ENCODE assay signal across 17 mouse cellular contexts in genomic region chr2:27179101-27179500, GRCm38 (mm10). TPM values are rescaled to one million over a fixed set of nuclear protein-coding genes. Genes with fewer than 3 reads are reported as not detected.
A peak's percentile ranks its signal among the peaks of the same experiment; 100 is the strongest.
DNase-seq lines count a peak whose midpoint lies in the region; ATAC-seq and TF ChIP-seq lines count a peak whose summit lies in the region.
"Had no signal": no experiment of that assay in that cellular context is flagged by ENCODE, and none has a peak within 500 bp of the region (broad histone marks: within the 10 kb centered on the region; RNA-seq: fewer than 3 reads in every experiment).

No protein-coding gene starts in this region.

- no peak for TF ChIP-seq POLR2A in embryonic fibroblast, embryonic 13.5 days (IDR thresholded peaks at IDR 0.05; ENCODE audit: low read depth, low read length)
- no peak for TF ChIP-seq POLR2A in limb, embryonic 14.5 days (IDR thresholded peaks at IDR 0.05; ENCODE audit: borderline replicate concordance, extremely low read depth, insufficient read depth, insufficient read length)

- no peak overlapping the region for H3K4me2 ChIP-seq in heart, embryonic 11.5 days
- H3K4me2 ChIP-seq in limb, embryonic 14.5 days (replicated peaks; ENCODE audit: low read depth, low read length, severe bottlenecking), result no peak overlapping the region
- H3K4me2 ChIP-seq: midbrain, embryonic 15.5 days; neural tube, embryonic 12.5 days had no signal

- no peaks in the 10 kb centered on the region for H3K27me3 ChIP-seq in heart, embryonic 11.5 days (ENCODE audit: control insufficient read depth, insufficient read depth, low read length)
- H3K27me3 ChIP-seq in limb, embryonic 14.5 days (ENCODE audit: control insufficient read depth, insufficient read depth, low read length), result no peaks in the 10 kb centered on the region
- H3K27me3 ChIP-seq: midbrain, embryonic 15.5 days; neural tube, embryonic 12.5 days had no signal

- 46% methylated on average over 8 of the region's 8 CpGs for WGBS in heart, embryonic 11.5 days (ENCODE audit: insufficient replicate concordance)
- 67% methylated on average over 8 of the region's 8 CpGs for WGBS in limb, embryonic 14.5 days

- no peak for TF ChIP-seq CTCF in embryonic fibroblast, embryonic 13.5 days (IDR thresholded peaks at IDR 0.05; ENCODE audit: borderline replicate concordance, insufficient read depth, low read length)

- no peak for DNase-seq in heart, postnatal 25 days (ENCODE audit: low spot score)
- DNase-seq in 3T3-L1 (ENCODE audit: low read depth, low spot score), result peak; percentile 44
- DNase-seq in limb, embryonic 14.5 days (ENCODE audit: low spot score), result no peak
- no peak for DNase-seq in spleen, adult 12 weeks (ENCODE audit: low spot score)
- DNase-seq in cerebellum, adult 8-10 months, result no peak
- no peak for DNase-seq in adrenal gland, postnatal 10 days
- DNase-seq: cerebellum, adult 18-20 months; kidney, adult 2 months; liver, postnatal 0 days; thymus, postnatal 25 days had no signal

- H3K4me1 ChIP-seq in heart, embryonic 11.5 days (ENCODE audit: control insufficient read depth, insufficient read depth, low read length), result peaks cover 53% of the 10 kb centered on the region
- peaks cover 22% of the 10 kb centered on the region for H3K4me1 ChIP-seq in embryonic fibroblast, embryonic 13.5 days (ENCODE audit: control insufficient read depth, insufficient read depth, low read length)
- peaks cover 8% of the 10 kb centered on the region; the same call in 1 of the 2 replicates for H3K4me1 ChIP-seq in limb, embryonic 14.5 days (ENCODE audit: control insufficient read depth, insufficient read depth, low read length)
- H3K4me1 ChIP-seq: midbrain, embryonic 15.5 days had no signal

- H3K9me3 ChIP-seq in heart, embryonic 11.5 days (replicated peaks; ENCODE audit: control insufficient read depth, low read length), result no peaks in the 10 kb centered on the region
- H3K9me3 ChIP-seq in limb, embryonic 14.5 days (ENCODE audit: control insufficient read depth, low read length), result no peaks in the 10 kb centered on the region
- H3K9me3 ChIP-seq: midbrain, embryonic 15.5 days; neural tube, embryonic 12.5 days had no signal

- H3K27ac ChIP-seq in heart, embryonic 11.5 days (ENCODE audit: low read depth, low read length), result peak overlapping the region; percentile 22; the same call in 1 of the 2 replicates
- peak overlapping the region; percentile 14; the same call in 1 of the 2 replicates for H3K27ac ChIP-seq in embryonic fibroblast, embryonic 13.5 days (ENCODE audit: insufficient read depth, low read length)
- no peak overlapping the region for H3K27ac ChIP-seq in limb, embryonic 14.5 days (replicated peaks; ENCODE audit: low read depth, low read length)
- H3K27ac ChIP-seq: midbrain, embryonic 15.5 days; neural tube, embryonic 12.5 days had no signal

- no peaks in the 10 kb centered on the region for H3K36me3 ChIP-seq in heart, embryonic 11.5 days (ENCODE audit: control insufficient read depth, insufficient read depth, low read length)
- no peaks in the 10 kb centered on the region for H3K36me3 ChIP-seq in limb, embryonic 14.5 days (ENCODE audit: control insufficient read depth, insufficient read depth, low read length)
- H3K36me3 ChIP-seq: midbrain, embryonic 15.5 days; neural tube, embryonic 12.5 days had no signal

- intact Hi-C loops in heart, postnatal 25 days (cut with DNase I), result loop anchor here (5.0 kb wide), 1 partner anchor 52 kb away; no protein-coding TSS in a partner anchor

- H3K9ac ChIP-seq in heart, embryonic 11.5 days (ENCODE audit: low read depth, low read length), result no peak overlapping the region
- no peak overlapping the region for H3K9ac ChIP-seq in limb, embryonic 14.5 days (ENCODE audit: low read depth, low read length, severe bottlenecking)
- H3K9ac ChIP-seq: liver, postnatal 0 days; midbrain, embryonic 15.5 days; neural tube, embryonic 12.5 days had no signal

- H3K4me3 ChIP-seq in heart, embryonic 11.5 days (ENCODE audit: low read depth, low read length), result no peak overlapping the region
- no peak overlapping the region for H3K4me3 ChIP-seq in embryonic fibroblast, embryonic 13.5 days (ENCODE audit: insufficient read depth, low read length)
- no peak overlapping the region for H3K4me3 ChIP-seq in limb, embryonic 14.5 days (replicated peaks; ENCODE audit: low read length)
- H3K4me3 ChIP-seq: erythroblast, embryonic 14.5 days; midbrain, embryonic 15.5 days; neural tube, embryonic 12.5 days had no signal

- peak; percentile 25; the same call in 1 of the 2 replicates for ATAC-seq in heart, embryonic 11.5 days (replicated peaks; ENCODE audit: insufficient number of reproducible peaks, low FRiP score, low TSS enrichment)
- ATAC-seq in limb, embryonic 14.5 days (ENCODE audit: low FRiP score, low read depth), result peak; percentile 41; the same call in 1 of the 2 replicates
- ATAC-seq: activated CD4-positive, CD25-positive, alpha-beta regulatory T cell, adult 4 months; hindbrain, embryonic 16.5 days; liver, postnatal 0 days; midbrain, embryonic 15.5 days had no signal

RNA-seq across cellular contexts. Expression of gene Dbh, which starts 14.1 kb away (rescaled TPM):
- polyA plus RNA-seq in heart, embryonic 11.5 days (2014; fragmentation: Nextera tagmentation; extraction: Ambion mirVana), result 0.47 and 0.63 TPM in 2 replicates
- total RNA-seq in heart, postnatal 25 days (2021), result 1 to 10 TPM; 2.1 to 2.7 TPM
- polyA plus RNA-seq in embryonic fibroblast, embryonic 13.5 days (2011; ENCODE audit: insufficient read length, low read depth, missing spikeins), result not detected in 2 replicates
- 1.3 and 2.2 TPM in 2 replicates for polyA plus RNA-seq in limb, embryonic 14.5 days (2012; rRNA removed)
- 1.00 and 1.6 TPM in 2 replicates for polyA plus RNA-seq in limb, embryonic 14.5 days (2014; fragmentation: Nextera tagmentation; extraction: Ambion mirVana)
- total RNA-seq in adrenal gland, postnatal 10 days (2021), result 100 to 1,000 TPM; 330 to 339 TPM
- polyA plus RNA-seq: activated CD4-positive, CD25-positive, alpha-beta regulatory T cell, adult 4 months; erythroblast, embryonic 14.5 days; liver, postnatal 0 days had no signal

RNA-seq across cellular contexts. Expression of gene Fam163b, which starts 36.8 kb away (rescaled TPM):
- 0.39 and 0.54 TPM in 2 replicates for polyA plus RNA-seq in heart, embryonic 11.5 days (2014; fragmentation: Nextera tagmentation; extraction: Ambion mirVana)
- total RNA-seq in heart, postnatal 25 days (2021), result under 1 TPM; 0.34 to 0.48 TPM
- not detected in 2 replicates for polyA plus RNA-seq in embryonic fibroblast, embryonic 13.5 days (2011; ENCODE audit: insufficient read length, low read depth, missing spikeins)
- polyA plus RNA-seq in limb, embryonic 14.5 days (2012; rRNA removed), result 0.68 and 1.1 TPM in 2 replicates
- 0.30 and 0.43 TPM in 2 replicates for polyA plus RNA-seq in limb, embryonic 14.5 days (2014; fragmentation: Nextera tagmentation; extraction: Ambion mirVana)
- total RNA-seq in adrenal gland, postnatal 10 days (2021), result 1 to 10 TPM; 2.0 TPM
- polyA plus RNA-seq: activated CD4-positive, CD25-positive, alpha-beta regulatory T cell, adult 4 months; erythroblast, embryonic 14.5 days; liver, postnatal 0 days had no signal
